Mouse (Mus musculus): Measurements from ENCODE around the gene Itga5.

DNA sequence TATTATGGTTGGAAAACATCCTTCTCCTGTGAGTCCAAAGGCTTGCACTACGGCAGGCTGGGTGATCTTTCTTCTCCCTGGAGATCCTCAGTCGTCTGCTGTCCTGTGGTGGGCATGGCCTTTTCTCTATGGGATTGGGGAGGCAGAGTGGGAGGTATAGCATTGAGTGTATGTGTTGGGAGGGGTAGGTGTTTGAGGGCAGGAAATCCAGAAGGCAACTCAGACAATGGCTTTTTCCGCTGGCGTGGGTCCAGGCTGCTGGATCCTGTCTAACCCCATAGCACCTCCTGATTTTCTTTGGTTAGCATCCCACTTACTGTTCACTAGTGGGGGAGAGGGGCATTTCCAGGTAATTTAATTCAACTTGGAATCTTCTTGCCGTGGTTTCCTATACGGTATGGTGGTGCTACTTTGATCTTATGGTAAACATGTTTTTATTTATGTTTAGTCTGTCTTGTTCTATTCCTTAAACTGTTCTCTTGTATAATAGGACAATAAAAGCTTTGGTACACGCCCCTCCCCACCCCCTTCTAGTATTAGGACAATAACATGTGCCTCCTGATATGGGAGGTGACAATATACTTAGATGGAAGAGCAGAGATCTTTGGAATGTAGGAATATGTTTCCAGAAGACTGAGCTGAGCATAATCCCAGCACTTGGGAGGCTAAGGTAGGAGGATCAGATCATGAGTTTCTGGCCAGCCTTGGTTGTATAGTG is 17.4 kb upstream of the Itga5 start:
- TF ChIP-seq TAL1 (IDR thresholded peaks at IDR 0.05; ENCODE audit: low read length) = no peak
- no peak for TF ChIP-seq GATA1 (IDR thresholded peaks at IDR 0.05; ENCODE audit: low read length)
